Mouse (Mus musculus): ENCODE measurements around the gene Zfp970. TPM values are rescaled to one million over a fixed set of nuclear protein-coding genes. Genes with fewer than 3 reads are reported as not detected.
"Not testable (repeated sequence)": the region's sequence is repeated elsewhere in the genome, so short reads cannot be mapped to it uniquely, and the experiment has no call there.

Zfp970 gene
- 12.3 and 12.5 TPM in 2 replicates for polyA plus RNA-seq (2014; fragmentation: Nextera tagmentation; extraction: Ambion mirVana)

GRCm38 (mm10) chr2:177464676-177465075 is at the start of gene Zfp970:
Gene Zfp970, plus strand, starts transcription at chr2:177464733.
- WGBS: 10% methylated on average over 7 of the region's 9 CpGs
- Histone ChIP-seq H3K4me2 (replicated peaks; ENCODE audit: low read depth, low read length) (0 out of 2 replicates have a peak within 1 kb of the TSS, but pooled peaks have one; percentile 14), H3K4me3 (ENCODE audit: low read depth, low read length) (peak within 1 kb of the TSS; percentile 25)
- not testable (repeated sequence) for H3K36me3 ChIP-seq (ENCODE audit: control insufficient read depth, insufficient read depth, low read length); H3K4me1 ChIP-seq (replicated peaks; ENCODE audit: control insufficient read depth, insufficient read depth, low read length); H3K27ac ChIP-seq (ENCODE audit: low read depth, low read length); H3K9me3 ChIP-seq (ENCODE audit: control insufficient read depth, low read length); ATAC-seq (ENCODE audit: low FRiP score); H3K27me3 ChIP-seq (ENCODE audit: control insufficient read depth, insufficient read depth, low read length); H3K9ac ChIP-seq (ENCODE audit: low read depth, low read length)
- DNase-seq (ENCODE audit: low spot score): peak; percentile 12

DNA sequence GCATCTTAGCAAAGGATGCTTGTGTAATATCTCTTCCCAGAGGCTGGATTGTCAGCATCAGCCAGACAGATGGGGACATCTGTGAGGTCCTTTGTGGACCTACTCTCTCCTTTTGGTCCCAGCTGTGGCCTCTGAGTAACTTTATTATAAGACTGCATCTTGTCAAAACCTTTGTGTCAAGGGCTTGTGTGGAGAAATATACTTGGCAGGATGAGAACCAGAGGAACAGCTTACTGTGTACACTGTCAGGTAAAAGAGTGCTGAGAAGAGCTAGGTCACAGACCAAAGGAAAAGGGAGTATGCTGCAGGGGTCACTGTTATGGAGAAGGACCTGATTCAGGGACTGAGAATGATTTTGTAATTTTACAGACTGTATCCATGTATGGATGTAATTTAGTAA is 3.7 kb downstream of the Zfp970 start:
- not testable (repeated sequence) for H3K9ac ChIP-seq (ENCODE audit: low read depth, low read length); H3K4me1 ChIP-seq (replicated peaks; ENCODE audit: control insufficient read depth, insufficient read depth, low read length); H3K4me2 ChIP-seq (replicated peaks; ENCODE audit: low read depth, low read length); DNase-seq (ENCODE audit: low spot score); H3K36me3 ChIP-seq (ENCODE audit: control insufficient read depth, insufficient read depth, low read length); H3K27me3 ChIP-seq (ENCODE audit: control insufficient read depth, insufficient read depth, low read length); H3K27ac ChIP-seq (ENCODE audit: low read depth, low read length); H3K9me3 ChIP-seq (ENCODE audit: control insufficient read depth, low read length); H3K4me3 ChIP-seq (ENCODE audit: low read depth, low read length); ATAC-seq (ENCODE audit: low FRiP score)

- H3K4me3 ChIP-seq (ENCODE audit: low read depth, low read length); ATAC-seq (ENCODE audit: low FRiP score); H3K4me1 ChIP-seq (replicated peaks; ENCODE audit: control insufficient read depth, insufficient read depth, low read length); H3K4me2 ChIP-seq (replicated peaks; ENCODE audit: low read depth, low read length); H3K27ac ChIP-seq (ENCODE audit: low read depth, low read length); H3K9ac ChIP-seq (ENCODE audit: low read depth, low read length); H3K9me3 ChIP-seq (ENCODE audit: control insufficient read depth, low read length); H3K36me3 ChIP-seq (ENCODE audit: control insufficient read depth, insufficient read depth, low read length); DNase-seq (ENCODE audit: low spot score); H3K27me3 ChIP-seq (ENCODE audit: control insufficient read depth, insufficient read depth, low read length): not testable (repeated sequence)
- WGBS: 96% methylated on average over 4 of the region's 10 CpGs
Observed at GRCm38 (mm10) chr2:177472261-177472660, 7.7 kb downstream of the Zfp970 start.

DNA sequence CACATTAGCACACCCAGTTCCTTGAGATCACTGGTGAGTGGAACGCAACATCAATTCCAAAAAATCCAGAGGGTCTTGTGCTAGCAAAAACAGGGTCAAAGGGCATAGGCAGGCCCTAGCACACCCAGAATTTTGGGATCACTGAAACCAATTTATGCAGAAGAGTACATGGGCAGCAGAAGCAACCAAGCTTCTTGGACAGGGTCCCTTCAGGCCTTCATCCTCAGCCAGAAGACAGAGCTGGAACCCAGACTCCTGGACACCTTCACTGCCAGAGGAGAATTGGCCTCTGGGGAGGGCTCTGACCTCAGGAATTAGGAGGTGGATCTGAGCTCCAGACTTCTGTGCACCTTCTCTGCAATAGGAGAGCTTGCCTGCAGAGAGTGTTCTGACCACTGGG is 17.4 kb downstream of the Zfp970 start:
- not testable (repeated sequence) for ATAC-seq (ENCODE audit: low FRiP score)
- 73% methylated on average over 1 of the region's 1 CpGs for WGBS

GRCm38 (mm10) chr2:177483238-177483948 is 18.9 kb downstream of the Zfp970 start:
- H3K4me2 ChIP-seq (replicated peaks; ENCODE audit: low read depth, low read length); H3K9ac ChIP-seq (ENCODE audit: low read depth, low read length); DNase-seq (ENCODE audit: low spot score); H3K36me3 ChIP-seq (ENCODE audit: control insufficient read depth, insufficient read depth, low read length); ATAC-seq (ENCODE audit: low FRiP score); H3K4me3 ChIP-seq (ENCODE audit: low read depth, low read length); H3K27ac ChIP-seq (ENCODE audit: low read depth, low read length); H3K27me3 ChIP-seq (ENCODE audit: control insufficient read depth, insufficient read depth, low read length); H3K9me3 ChIP-seq (ENCODE audit: control insufficient read depth, low read length); H3K4me1 ChIP-seq (replicated peaks; ENCODE audit: control insufficient read depth, insufficient read depth, low read length): not testable (repeated sequence)
- 89% methylated on average over 11 of the region's 11 CpGs for WGBS

More for the DNA sequence above, 17.4 kb downstream of the Zfp970 start:
- not testable (repeated sequence) for H3K4me1 ChIP-seq (replicated peaks; ENCODE audit: control insufficient read depth, insufficient read depth, low read length); H3K27ac ChIP-seq (ENCODE audit: low read depth, low read length); H3K4me2 ChIP-seq (replicated peaks; ENCODE audit: low read depth, low read length); H3K27me3 ChIP-seq (ENCODE audit: control insufficient read depth, insufficient read depth, low read length); H3K9ac ChIP-seq (ENCODE audit: low read depth, low read length); H3K36me3 ChIP-seq (ENCODE audit: control insufficient read depth, insufficient read depth, low read length); H3K4me3 ChIP-seq (ENCODE audit: low read depth, low read length); DNase-seq (ENCODE audit: low spot score); H3K9me3 ChIP-seq (ENCODE audit: control insufficient read depth, low read length)

DNA sequence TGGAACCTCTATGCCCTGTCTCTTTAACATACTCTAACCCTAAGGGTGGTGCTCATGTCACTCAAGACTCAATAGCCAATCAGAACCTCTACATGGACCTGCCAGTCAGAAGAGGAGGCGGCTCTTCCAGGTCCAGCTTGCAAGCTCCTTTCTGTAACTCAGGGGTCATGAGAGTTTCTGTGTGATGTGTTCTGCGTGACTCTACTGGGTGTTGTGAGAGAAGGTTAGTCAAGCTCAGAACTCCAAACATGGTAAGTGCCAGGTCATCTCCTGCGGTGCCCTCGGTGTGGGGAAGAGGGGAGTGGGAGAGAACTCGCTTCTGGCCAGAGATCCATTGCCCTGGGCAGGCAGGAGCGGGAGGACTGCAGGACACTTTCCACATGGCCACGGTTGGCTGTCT is 33.5 kb downstream of the Zfp970 start, which contains the start of gene Gm14403:
Gm14403 (plus strand) TSS at position 149 of the 400 bp plus-strand sequence.
- H3K36me3 ChIP-seq (ENCODE audit: control insufficient read depth, insufficient read depth, low read length); ATAC-seq (ENCODE audit: low FRiP score); H3K4me1 ChIP-seq (replicated peaks; ENCODE audit: control insufficient read depth, insufficient read depth, low read length); H3K27ac ChIP-seq (ENCODE audit: low read depth, low read length); H3K9me3 ChIP-seq (ENCODE audit: control insufficient read depth, low read length); H3K4me2 ChIP-seq (replicated peaks; ENCODE audit: low read depth, low read length); H3K27me3 ChIP-seq (ENCODE audit: control insufficient read depth, insufficient read depth, low read length); H3K9ac ChIP-seq (ENCODE audit: low read depth, low read length): not testable (repeated sequence)
- WGBS: 16% methylated on average over 7 of the region's 7 CpGs
- peak; percentile 6 for DNase-seq (ENCODE audit: low spot score)
- H3K4me3 ChIP-seq (ENCODE audit: low read depth, low read length): peak within 1 kb of the TSS; percentile 25

DNA sequence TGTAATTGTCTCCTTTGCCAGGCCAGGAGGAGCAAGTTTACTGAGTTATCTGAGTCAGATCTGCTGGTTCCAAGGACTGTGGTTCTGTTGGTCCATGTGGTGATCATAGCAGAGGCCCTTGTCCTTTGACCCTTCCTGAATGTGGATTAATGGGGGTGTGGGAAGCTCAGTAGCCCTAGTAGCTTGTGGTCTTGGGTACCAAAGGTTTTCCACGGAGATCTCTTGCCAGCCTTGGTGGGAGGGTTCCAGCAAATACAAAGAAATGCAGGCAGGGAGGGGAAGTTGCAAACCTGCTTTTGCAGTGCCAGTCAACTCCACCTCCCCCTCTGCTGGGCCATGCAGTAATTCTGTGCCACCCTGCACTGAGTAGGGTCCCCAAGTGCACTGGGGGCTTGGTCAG is 34.6 kb downstream of the Zfp970 start:
- not testable (repeated sequence) for H3K9me3 ChIP-seq (ENCODE audit: control insufficient read depth, low read length); DNase-seq (ENCODE audit: low spot score); ATAC-seq (ENCODE audit: low FRiP score); H3K4me2 ChIP-seq (replicated peaks; ENCODE audit: low read depth, low read length); H3K36me3 ChIP-seq (ENCODE audit: control insufficient read depth, insufficient read depth, low read length); H3K4me1 ChIP-seq (replicated peaks; ENCODE audit: control insufficient read depth, insufficient read depth, low read length); H3K27ac ChIP-seq (ENCODE audit: low read depth, low read length); H3K4me3 ChIP-seq (ENCODE audit: low read depth, low read length); H3K9ac ChIP-seq (ENCODE audit: low read depth, low read length); H3K27me3 ChIP-seq (ENCODE audit: control insufficient read depth, insufficient read depth, low read length)
- 50% methylated on average over 1 of the region's 1 CpGs for WGBS

DNA sequence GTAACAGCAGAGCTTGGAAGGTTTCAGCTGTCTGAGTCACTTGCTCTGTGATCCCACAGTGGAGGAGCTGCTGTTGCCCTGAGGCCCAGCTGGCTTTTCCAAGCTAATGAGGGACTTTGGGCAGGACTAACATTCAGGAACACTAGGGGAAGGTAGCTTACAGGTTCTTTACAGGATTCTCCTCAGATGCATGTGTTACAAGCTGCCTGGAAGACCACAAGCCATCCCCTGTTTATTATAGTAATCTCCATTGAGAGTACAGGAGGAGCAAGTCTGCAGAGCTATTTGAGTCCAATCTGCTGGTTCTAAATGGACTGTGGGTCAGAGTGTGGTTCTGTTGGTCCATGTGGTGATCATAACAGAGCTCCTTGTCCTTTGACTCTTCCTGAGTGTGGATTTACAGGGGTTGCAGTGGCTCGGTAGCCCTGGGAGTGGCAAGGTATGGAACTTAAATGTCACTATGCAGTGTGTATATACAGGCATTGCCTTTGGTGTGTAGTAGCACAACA is 40.7 kb downstream of the Zfp970 start:
- H3K36me3 ChIP-seq (ENCODE audit: control insufficient read depth, insufficient read depth, low read length); DNase-seq (ENCODE audit: low spot score); H3K4me3 ChIP-seq (ENCODE audit: low read depth, low read length); H3K4me2 ChIP-seq (replicated peaks; ENCODE audit: low read depth, low read length); H3K4me1 ChIP-seq (replicated peaks; ENCODE audit: control insufficient read depth, insufficient read depth, low read length); H3K9ac ChIP-seq (ENCODE audit: low read depth, low read length); H3K27me3 ChIP-seq (ENCODE audit: control insufficient read depth, insufficient read depth, low read length); H3K27ac ChIP-seq (ENCODE audit: low read depth, low read length); ATAC-seq (ENCODE audit: low FRiP score); H3K9me3 ChIP-seq (ENCODE audit: control insufficient read depth, low read length): not testable (repeated sequence)
- WGBS: 93% methylated on average over 1 of the region's 1 CpGs

DNA sequence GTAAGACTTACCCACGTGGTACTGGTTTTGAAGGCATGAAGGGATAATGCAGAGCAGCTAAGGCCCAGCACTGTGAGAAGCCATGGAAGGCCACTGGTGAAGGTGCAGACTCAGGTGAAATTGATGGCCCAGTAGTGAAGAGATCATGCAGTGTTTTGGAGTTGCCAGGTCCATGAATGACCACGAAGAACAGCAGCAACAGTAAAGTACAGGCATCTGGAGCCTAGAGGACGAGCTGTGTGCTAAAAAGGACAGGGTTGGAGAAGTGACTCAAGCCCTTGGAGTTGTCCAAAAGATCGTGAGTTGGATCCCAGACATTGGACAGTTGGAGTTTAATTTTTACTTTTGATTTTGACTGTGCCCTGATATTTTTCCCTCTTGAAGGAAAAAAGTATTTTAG is 46.8 kb downstream of the Zfp970 start:
- 73% methylated on average over 4 of the region's 4 CpGs for WGBS
- ATAC-seq (ENCODE audit: low FRiP score); H3K9ac ChIP-seq (ENCODE audit: low read depth, low read length); H3K4me2 ChIP-seq (replicated peaks; ENCODE audit: low read depth, low read length); H3K4me1 ChIP-seq (replicated peaks; ENCODE audit: control insufficient read depth, insufficient read depth, low read length); H3K27ac ChIP-seq (ENCODE audit: low read depth, low read length); DNase-seq (ENCODE audit: low spot score); H3K27me3 ChIP-seq (ENCODE audit: control insufficient read depth, insufficient read depth, low read length); H3K4me3 ChIP-seq (ENCODE audit: low read depth, low read length); H3K9me3 ChIP-seq (ENCODE audit: control insufficient read depth, low read length); H3K36me3 ChIP-seq (ENCODE audit: control insufficient read depth, insufficient read depth, low read length): not testable (repeated sequence)
